Mouse (Mus musculus): ENCODE measurements around the gene Vezf1. TPM values are rescaled to one million over a fixed set of nuclear protein-coding genes. Genes with fewer than 3 reads are reported as not detected.

Gene Vezf1
- polyA plus RNA-seq, 1 experiment from 2014 or later = 32.4 TPM

Other genes with a start within 250 kb of the Vezf1 start
- 0.05 TPM in 1 of 2 replicates, not detected in the other for gene Lpo, start 240.0 kb upstream of the Vezf1 start, polyA plus RNA-seq (2015; fragmentation: Nextera tagmentation; extraction: Ambion mirVana)
- 10.2 and 10.5 TPM in 2 replicates for gene Mks1, start 215.1 kb upstream of the Vezf1 start, polyA plus RNA-seq (2015; fragmentation: Nextera tagmentation; extraction: Ambion mirVana)
- 0.14 and 0.16 TPM in 2 replicates for gene Epx, start 192.7 kb upstream of the Vezf1 start, polyA plus RNA-seq (2015; fragmentation: Nextera tagmentation; extraction: Ambion mirVana)
- gene Olfr462, start 176.0 kb upstream of the Vezf1 start, polyA plus RNA-seq (2015; fragmentation: Nextera tagmentation; extraction: Ambion mirVana) = not detected in 2 replicates
- not detected in 2 replicates for gene Olfr463, start 170.9 kb upstream of the Vezf1 start, polyA plus RNA-seq (2015; fragmentation: Nextera tagmentation; extraction: Ambion mirVana)
- not detected in 2 replicates for gene Olfr464, start 147.3 kb upstream of the Vezf1 start, polyA plus RNA-seq (2015; fragmentation: Nextera tagmentation; extraction: Ambion mirVana)
- 27.7 and 27.8 TPM in 2 replicates for gene Dynll2, start 80.7 kb upstream of the Vezf1 start, polyA plus RNA-seq (2015; fragmentation: Nextera tagmentation; extraction: Ambion mirVana)
- gene Srsf1, start 20.9 kb upstream of the Vezf1 start, polyA plus RNA-seq (2015; fragmentation: Nextera tagmentation; extraction: Ambion mirVana) = 237 and 244 TPM in 2 replicates
- 14.2 and 17.6 TPM in 2 replicates for gene Cuedc1, start 29.8 kb downstream of the Vezf1 start, polyA plus RNA-seq (2015; fragmentation: Nextera tagmentation; extraction: Ambion mirVana)
- 59.6 and 62.3 TPM in 2 replicates for gene Mrps23, start 136.1 kb downstream of the Vezf1 start, polyA plus RNA-seq (2015; fragmentation: Nextera tagmentation; extraction: Ambion mirVana)
- not detected in 2 replicates for gene Ccdc182, start 225.8 kb downstream of the Vezf1 start, polyA plus RNA-seq (2015; fragmentation: Nextera tagmentation; extraction: Ambion mirVana)